Mouse (Mus musculus) embryonic fibroblast, embryonic 13.5 days (primary cell): ENCODE data around the gene Wdr34. TPM values are rescaled to one million over a fixed set of nuclear protein-coding genes. Genes with fewer than 3 reads are reported as not detected.

Source experiments
- H3K27ac ChIP-seq: 2 replicates; pipeline ENCODE4 v1.5.1; 2012; ENCODE audit warnings: low read length, control low read depth, inconsistent platforms; ENCODE audit not compliant: insufficient read depth
- H3K4me1 ChIP-seq: 2 replicates; pipeline ENCODE4 v1.6.1; 2011; ENCODE audit warnings: low read length; ENCODE audit not compliant: control insufficient read depth, insufficient read depth
- H3K4me3 ChIP-seq: 2 replicates; pipeline ENCODE4 v1.5.1; 2011; ENCODE audit warnings: mild to moderate bottlenecking, control low read depth, low read length; ENCODE audit not compliant: insufficient read depth
- CTCF ChIP-seq: IDR thresholded peaks from 2 replicates; pipeline ENCODE4 v1.5.1; 2011; ENCODE audit warnings: mild to moderate bottlenecking, control low read depth, low read length, moderate library complexity, borderline replicate concordance; ENCODE audit not compliant: insufficient read depth
- POLR2A ChIP-seq: IDR thresholded peaks from 2 replicates; pipeline ENCODE4 v1.6.1; 2011; ENCODE audit warnings: low read depth, mild to moderate bottlenecking, control low read depth, low read length, moderate library complexity
- polyA plus RNA-seq: library from polyadenylated mRNA; stranded (reverse); fragments of >200 nt; gene quantifications from 2 replicates; pipeline ENCODE4 v1.2.4, GENCODE M21; 2011; ENCODE audit warnings: low read depth; ENCODE audit not compliant: missing spikeins, insufficient read length

Wdr34 gene
- polyA plus RNA-seq, 1 experiment, result 10.8 TPM

GRCm38 (mm10) chr2:30037762-30038161 is 10.9 kb downstream of the Wdr34 start:
- Histone ChIP-seq H3K4me1 (no peaks in the 10 kb centered on the region), H3K4me3 (no peak overlapping the region), H3K27ac (no peak overlapping the region)
- TF ChIP-seq CTCF (no peak), POLR2A (no peak)

GRCm38 (mm10) chr2:30032957-30033356 is 15.7 kb downstream of the Wdr34 start:
- Histone ChIP-seq H3K4me1 (no peaks in the 10 kb centered on the region), H3K27ac (no peak overlapping the region), H3K4me3 (no peak overlapping the region)
- TF ChIP-seq POLR2A (no peak), CTCF (no peak)

GRCm38 (mm10) chr2:30032244-30032846 is 16.3 kb downstream of the Wdr34 start:
- no peaks in the 10 kb centered on the region for H3K4me1 ChIP-seq
- TF ChIP-seq CTCF (no peak), POLR2A (no peak)

GRCm38 (mm10) chr2:30026997-30027396 is 21.7 kb downstream of the Wdr34 start:
- TF ChIP-seq CTCF (no peak), POLR2A (no peak)
- H3K4me3 ChIP-seq, result no peak overlapping the region
- no peak overlapping the region for H3K27ac ChIP-seq
- H3K4me1 ChIP-seq, result no peaks in the 10 kb centered on the region

More at GRCm38 (mm10) chr2:30032244-30032846, 16.3 kb downstream of the Wdr34 start:
- Histone ChIP-seq H3K27ac (no peak overlapping the region), H3K4me3 (no peak overlapping the region)

GRCm38 (mm10) chr2:30025454-30025853 is 23.2 kb downstream of the Wdr34 start:
- H3K4me3 ChIP-seq, result no peak overlapping the region
- H3K4me1 ChIP-seq, result no peaks in the 10 kb centered on the region
- no peak overlapping the region for H3K27ac ChIP-seq
- TF ChIP-seq CTCF, result no peak
- no peak for TF ChIP-seq POLR2A

GRCm38 (mm10) chr2:30014326-30014966 is 34.2 kb downstream of the Wdr34 start:
- TF ChIP-seq POLR2A (no peak), CTCF (no peak)
- no peak overlapping the region for H3K4me3 ChIP-seq
- no peaks in the 10 kb centered on the region for H3K4me1 ChIP-seq
- H3K27ac ChIP-seq, result no peak overlapping the region

- Histone ChIP-seq H3K4me3 (no peak overlapping the region), H3K27ac (no peak overlapping the region), H3K4me1 (no peaks in the 10 kb centered on the region)
- TF ChIP-seq CTCF, result no peak
- no peak for TF ChIP-seq POLR2A
These were observed 37.8 kb downstream of the Wdr34 start for GRCm38 (mm10) chr2:30010840-30011281.

- no peaks in the 10 kb centered on the region for H3K4me1 ChIP-seq
- H3K4me3 ChIP-seq, result no peak overlapping the region
- TF ChIP-seq CTCF (no peak), POLR2A (no peak)
- H3K27ac ChIP-seq, result no peak overlapping the region
These were observed 39.6 kb downstream of the Wdr34 start for GRCm38 (mm10) chr2:30009101-30009500.

GRCm38 (mm10) chr2:29991962-29992361 is 56.7 kb downstream of the Wdr34 start:
- no peak overlapping the region for H3K4me3 ChIP-seq
- H3K4me1 ChIP-seq, result no peaks in the 10 kb centered on the region
- TF ChIP-seq CTCF (no peak), POLR2A (no peak)
- no peak overlapping the region for H3K27ac ChIP-seq

Other genes starting within 250 kb of the Wdr34 start
- 18.5 and 22.1 TPM in 2 replicates for gene Slc27a4, start 246.2 kb downstream of the Wdr34 start, polyA plus RNA-seq
- 42.0 and 44.5 TPM in 2 replicates for gene Urm1, start 228.8 kb downstream of the Wdr34 start, polyA plus RNA-seq
- gene Cercam, start 179.7 kb downstream of the Wdr34 start, polyA plus RNA-seq, result 52.3 and 58.2 TPM in 2 replicates
- gene Odf2, start 159.7 kb downstream of the Wdr34 start, polyA plus RNA-seq, result 69.8 and 83.2 TPM in 2 replicates
- 33.0 and 42.4 TPM in 2 replicates for gene Gle1, start 113.5 kb downstream of the Wdr34 start, polyA plus RNA-seq
- gene Sptan1, start 83.3 kb downstream of the Wdr34 start, polyA plus RNA-seq, result 222 and 243 TPM in 2 replicates
- 457 and 582 TPM in 2 replicates for gene Set, start 8.5 kb upstream of the Wdr34 start, polyA plus RNA-seq
- gene Pkn3, start 28.8 kb upstream of the Wdr34 start, polyA plus RNA-seq, result 6.5 and 8.2 TPM in 2 replicates
- 26.8 and 30.5 TPM in 2 replicates for gene Zdhhc12, start 44.8 kb upstream of the Wdr34 start, polyA plus RNA-seq
- 15.2 and 21.4 TPM in 2 replicates for gene Zer1, start 75.7 kb upstream of the Wdr34 start, polyA plus RNA-seq
- gene Tbc1d13, start 84.9 kb upstream of the Wdr34 start, polyA plus RNA-seq, result 39.8 and 41.0 TPM in 2 replicates
- 4.7 and 6.2 TPM in 2 replicates for gene Endog, start 122.6 kb upstream of the Wdr34 start, polyA plus RNA-seq
- gene Spout1, start 129.6 kb upstream of the Wdr34 start, polyA plus RNA-seq, result 20.7 and 22.8 TPM in 2 replicates
- 4.7 and 5.2 TPM in 2 replicates for gene Kyat1, start 157.0 kb upstream of the Wdr34 start, polyA plus RNA-seq
- 40.7 and 41.7 TPM in 2 replicates for gene Lrrc8a, start 188.8 kb upstream of the Wdr34 start, polyA plus RNA-seq
- gene Gm28035, start 191.7 kb upstream of the Wdr34 start, polyA plus RNA-seq, result 2.3 and 5.8 TPM in 2 replicates
- gene Phyhd1, start 217.3 kb upstream of the Wdr34 start, polyA plus RNA-seq, result 81.8 and 101 TPM in 2 replicates
- gene Gm28038, start 232.2 kb upstream of the Wdr34 start, polyA plus RNA-seq, result 37.7 and 57.8 TPM in 2 replicates
- gene Dolk, start 237.5 kb upstream of the Wdr34 start, polyA plus RNA-seq, result 20.0 and 20.7 TPM in 2 replicates
- gene Nup188, start 237.5 kb upstream of the Wdr34 start, polyA plus RNA-seq, result 49.0 and 53.0 TPM in 2 replicates